Mouse (Mus musculus): Measurements from ENCODE around the gene Ucp2.
"Not testable (repeated sequence)": the region's sequence is repeated elsewhere in the genome, so short reads cannot be mapped to it uniquely, and the experiment has no call there.

Ucp2 gene

GRCm38 (mm10) chr7:100479823-100480164 lies 13.3 kb upstream of the Ucp2 start:
- no peak for DNase-seq (ENCODE audit: low read depth)

- no peak for DNase-seq (ENCODE audit: low read depth)
These were observed 13.0 kb upstream of the Ucp2 start for GRCm38 (mm10) chr7:100480175-100480574.

GRCm38 (mm10) chr7:100482046-100482445 lies 11.1 kb upstream of the Ucp2 start:
- not testable (repeated sequence) for DNase-seq (ENCODE audit: low read depth)

- DNase-seq (ENCODE audit: low read depth) = no peak
These were observed 8.6 kb upstream of the Ucp2 start for GRCm38 (mm10) chr7:100484493-100484892.

GRCm38 (mm10) chr7:100487301-100487700 lies 5.8 kb upstream of the Ucp2 start:
- no peak for DNase-seq (ENCODE audit: low read depth)

DNA sequence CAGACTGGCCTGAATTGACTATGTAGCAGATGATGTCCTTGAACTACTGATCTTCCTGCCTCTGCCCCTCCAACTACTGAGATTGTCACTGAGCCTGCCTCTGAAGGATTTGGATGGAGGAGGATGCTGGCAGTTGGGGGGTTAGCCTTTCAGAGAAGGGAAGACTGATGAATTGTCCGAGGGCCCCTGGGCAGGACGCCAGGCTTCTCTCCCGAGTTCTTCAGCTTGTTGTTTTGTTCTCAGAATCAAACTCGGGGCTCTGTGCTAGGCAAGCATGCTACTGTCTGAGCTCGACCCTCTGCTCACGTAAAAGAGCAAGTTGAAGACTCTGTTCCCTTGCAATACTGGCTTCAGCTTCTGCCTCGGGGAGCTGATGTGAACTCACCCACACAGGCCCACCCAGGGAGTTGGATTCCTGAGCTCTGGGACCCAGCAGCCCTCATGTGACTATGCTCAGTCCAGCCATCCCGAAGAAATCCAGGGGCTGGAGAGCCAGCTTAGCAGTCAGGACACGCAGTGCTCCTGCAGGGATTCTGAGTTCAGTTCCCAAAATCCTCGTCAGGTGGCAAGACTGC lies 4.6 kb upstream of the Ucp2 start:
- no peak for DNase-seq (ENCODE audit: low read depth)

GRCm38 (mm10) chr7:100492391-100493116 lies 583 bp upstream of the Ucp2 start:
- DNase-seq (ENCODE audit: low read depth) = peak; percentile 67

DNA sequence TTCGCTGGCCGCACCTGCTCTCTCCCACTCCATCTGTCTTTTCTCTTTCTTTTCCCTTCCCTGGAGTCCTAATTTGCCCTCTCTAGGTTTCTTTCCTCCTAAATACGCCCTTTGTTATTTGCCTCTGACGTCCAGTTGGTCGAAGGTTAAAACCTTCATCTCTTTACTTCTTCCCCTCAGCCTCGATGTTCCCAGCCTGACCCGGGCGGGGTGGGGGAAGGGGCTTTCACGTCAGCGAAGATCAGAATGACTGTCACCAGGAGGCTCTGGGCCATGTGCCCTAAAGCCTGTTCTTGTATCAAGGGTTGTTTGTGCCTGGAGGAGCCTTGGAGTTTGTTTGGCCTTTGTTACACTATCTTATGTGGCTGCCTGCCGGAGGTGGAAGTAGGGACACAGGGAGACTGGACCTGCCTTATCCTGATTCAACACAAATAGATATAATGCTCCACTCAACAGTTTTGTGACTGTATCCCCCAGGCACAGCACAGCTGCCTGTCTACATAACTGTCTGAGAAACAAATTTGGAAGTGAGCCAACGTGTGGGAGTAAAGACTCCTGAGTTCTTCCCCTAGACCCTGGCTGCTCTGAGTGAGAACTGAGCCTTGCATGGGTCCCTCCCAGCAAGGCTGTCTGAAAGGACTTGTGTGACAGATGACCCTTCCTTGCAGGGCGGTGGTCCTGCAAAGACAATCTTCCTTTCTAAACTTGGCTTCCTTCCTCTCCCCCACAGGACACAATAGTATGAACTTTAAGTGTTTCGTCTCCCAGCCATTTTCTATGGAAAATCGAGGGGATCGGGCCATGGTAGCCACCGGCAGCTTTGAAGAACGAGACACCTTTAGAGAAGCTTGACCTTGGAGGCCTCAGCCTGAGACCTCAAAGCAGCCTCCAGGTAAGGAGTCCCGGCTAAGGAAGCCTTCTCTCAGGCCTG lies 612 bp downstream of the Ucp2 start:
- peak; percentile 85 for DNase-seq (ENCODE audit: low read depth)

GRCm38 (mm10) chr7:100494415-100494831 lies 1.3 kb downstream of the Ucp2 start:
- peak; percentile 72 for DNase-seq (ENCODE audit: low read depth)

DNA sequence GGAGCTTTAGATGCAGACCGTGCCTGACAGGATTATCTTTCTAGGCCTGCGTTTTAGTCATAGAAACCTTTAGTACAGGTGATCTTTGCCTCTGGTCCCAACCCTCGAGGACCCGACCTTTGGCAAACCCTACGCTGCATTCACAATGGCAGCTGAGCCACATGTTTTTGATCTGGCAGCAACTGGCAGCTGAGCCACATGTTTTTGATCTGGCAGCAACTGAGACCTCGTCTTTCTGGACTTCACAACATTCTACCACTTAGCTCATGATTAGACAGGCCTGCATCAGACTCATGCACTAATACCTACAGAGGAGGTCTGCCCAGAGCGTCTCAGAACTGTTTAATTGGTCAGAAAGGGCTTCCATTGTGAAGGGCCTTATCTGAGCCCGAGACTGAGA lies 1.9 kb downstream of the Ucp2 start:
- DNase-seq (ENCODE audit: low read depth) = no peak

DNA sequence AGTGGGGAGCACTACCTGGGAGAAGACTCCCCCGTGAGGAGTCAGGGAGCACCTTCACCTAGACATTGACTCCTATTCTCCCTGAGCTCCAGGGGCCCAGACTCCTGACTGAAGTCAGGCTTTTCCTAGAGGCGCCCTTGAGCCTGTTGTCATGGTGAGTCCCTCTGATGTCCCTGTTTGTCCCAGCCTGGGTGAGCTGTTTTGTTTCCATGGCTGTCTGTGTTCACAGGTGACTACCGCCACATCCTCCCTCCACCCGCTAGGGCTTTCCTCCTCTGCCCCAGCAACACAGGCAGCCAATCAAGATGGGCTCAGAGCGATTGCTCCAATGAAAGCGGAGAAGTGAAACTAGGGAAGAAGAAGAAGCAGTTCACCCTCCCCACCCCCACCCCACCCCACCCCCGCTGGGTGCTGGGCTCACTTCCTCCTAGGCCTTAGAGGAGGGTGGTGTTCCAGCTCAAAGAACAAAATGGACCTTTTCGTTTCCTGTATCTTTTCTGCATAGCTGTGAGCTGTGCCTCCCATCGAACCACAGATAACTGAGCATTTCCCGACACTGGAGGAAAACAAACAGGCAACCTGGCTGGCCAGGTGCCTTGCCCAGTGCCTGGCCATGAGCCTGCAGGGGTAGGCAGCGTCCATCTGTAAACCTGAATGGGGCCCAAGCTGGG lies 2.6 kb downstream of the Ucp2 start:
- peak; percentile 96 for DNase-seq (ENCODE audit: low read depth)

- no peak for DNase-seq (ENCODE audit: low read depth)
These were observed 3.2 kb downstream of the Ucp2 start for GRCm38 (mm10) chr7:100496371-100496770.

DNA sequence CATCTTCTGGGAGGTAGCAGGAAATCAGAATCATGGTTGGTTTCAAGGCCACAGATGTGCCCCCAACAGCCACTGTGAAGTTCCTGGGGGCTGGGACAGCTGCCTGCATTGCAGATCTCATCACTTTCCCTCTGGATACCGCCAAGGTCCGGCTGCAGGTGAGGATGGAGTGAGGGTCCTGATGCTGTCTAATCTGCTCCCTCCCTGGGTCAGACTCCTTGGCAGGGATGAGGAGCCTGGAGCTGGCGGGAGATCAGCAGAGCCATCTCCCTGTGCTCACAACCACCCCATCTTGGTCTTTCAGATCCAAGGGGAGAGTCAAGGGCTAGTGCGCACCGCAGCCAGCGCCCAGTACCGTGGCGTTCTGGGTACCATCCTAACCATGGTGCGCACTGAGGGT lies 3.7 kb downstream of the Ucp2 start:
- peak; percentile 20 for DNase-seq (ENCODE audit: low read depth)

DNA sequence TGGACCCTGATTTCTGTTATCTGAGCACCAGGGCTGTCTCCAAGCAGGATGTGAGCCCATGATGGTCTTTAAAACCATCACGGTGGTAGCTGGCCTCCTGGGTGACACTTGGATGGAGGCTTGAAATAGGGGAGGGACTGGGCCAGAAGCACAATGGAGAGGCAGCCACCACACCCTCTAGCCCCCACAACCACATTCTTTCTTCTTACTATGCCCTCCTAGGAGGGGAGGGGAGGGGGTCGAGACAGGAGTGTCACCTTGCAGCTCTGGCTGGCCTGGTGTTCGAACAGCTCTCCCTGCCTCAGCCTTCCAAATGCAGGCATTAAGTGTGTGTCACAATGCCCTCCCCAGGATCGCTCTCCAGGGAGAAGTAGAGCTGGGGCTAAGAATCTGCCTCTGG lies 4.3 kb downstream of the Ucp2 start:
- DNase-seq (ENCODE audit: low read depth) = peak; percentile 21

- peak; percentile 26 for DNase-seq (ENCODE audit: low read depth)
These were observed 4.8 kb downstream of the Ucp2 start for GRCm38 (mm10) chr7:100497982-100498381.

GRCm38 (mm10) chr7:100499465-100499864 lies 6.3 kb downstream of the Ucp2 start:
- peak; percentile 18 for DNase-seq (ENCODE audit: low read depth)

GRCm38 (mm10) chr7:100500276-100500977 lies 7.3 kb downstream of the Ucp2 start:
- DNase-seq (ENCODE audit: low read depth) = peak; percentile 31

DNA sequence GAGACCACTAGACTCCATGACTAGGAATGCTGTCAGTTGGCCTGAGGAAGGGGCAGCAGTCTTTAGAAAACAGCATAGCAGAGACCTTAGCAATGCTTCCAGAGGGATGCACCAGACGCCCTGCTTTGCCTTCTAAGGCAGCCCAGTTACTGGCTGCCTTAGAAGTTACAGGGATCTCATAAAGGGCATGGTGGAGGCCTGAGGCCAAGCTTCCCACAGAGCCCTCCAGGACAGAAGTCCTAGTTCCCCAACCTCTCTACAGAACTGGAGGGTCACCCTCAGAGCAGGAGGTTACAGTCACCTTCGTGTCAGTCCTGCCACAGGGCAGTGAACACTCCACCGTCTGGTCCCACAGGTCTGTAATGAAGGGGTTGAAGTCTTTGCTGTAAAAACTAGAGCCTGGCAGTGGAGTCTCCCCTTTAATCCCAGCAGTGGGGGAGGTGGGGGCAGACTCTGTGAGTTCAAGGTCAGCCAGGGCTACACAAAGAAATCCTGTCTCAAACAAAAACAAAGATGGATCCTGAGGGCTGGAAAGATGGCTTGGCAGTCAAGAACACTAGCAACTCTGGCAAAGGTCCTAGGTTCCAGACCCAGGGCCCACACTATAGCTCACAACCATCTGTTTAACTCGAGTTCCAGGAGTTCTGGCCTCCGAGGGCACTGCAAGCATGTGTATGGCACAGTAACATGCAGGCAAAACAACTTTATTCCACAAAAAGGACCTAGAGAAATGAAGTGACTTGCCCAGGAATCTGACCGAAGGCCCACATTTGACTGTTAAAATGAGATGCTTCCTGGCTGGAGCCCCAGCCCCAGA lies 8.1 kb downstream of the Ucp2 start:
- peak; percentile 46 for DNase-seq (ENCODE audit: low read depth)

DNA sequence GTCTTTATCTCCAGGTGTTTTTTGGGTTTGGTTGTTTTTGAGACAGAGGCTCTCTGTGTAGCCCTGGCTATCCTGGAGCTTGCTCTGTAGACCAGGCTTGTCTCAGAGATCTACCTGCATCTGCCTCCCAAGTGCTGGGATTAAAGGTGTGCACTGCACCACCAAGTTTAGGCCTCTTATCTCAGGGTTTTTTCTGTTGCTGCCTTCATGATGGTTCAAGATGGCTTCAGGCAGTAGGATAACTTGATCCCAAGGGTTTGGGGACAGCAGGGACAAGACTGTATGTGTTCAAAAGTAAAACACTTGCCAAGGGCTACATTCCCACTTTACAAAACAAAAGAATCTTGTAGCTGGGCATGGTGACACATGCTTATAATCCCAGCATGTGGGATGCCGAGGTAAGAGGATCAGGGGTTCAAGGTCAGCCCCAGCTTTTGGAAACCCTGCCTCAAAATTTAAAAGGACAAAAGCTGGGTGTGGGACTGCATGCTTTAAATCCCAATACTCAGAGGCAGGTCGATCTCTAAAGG lies 8.8 kb downstream of the Ucp2 start:
- peak; percentile 54 for DNase-seq (ENCODE audit: low read depth)

- DNase-seq (ENCODE audit: low read depth) = no peak
These were observed 9.3 kb downstream of the Ucp2 start for GRCm38 (mm10) chr7:100502374-100502922.
